Mouse (Mus musculus) activated CD4-positive, CD25-positive, alpha-beta regulatory T cell (primary cell): ENCODE results near the gene Lsm7. TPM values are rescaled to one million over a fixed set of nuclear protein-coding genes. Genes with fewer than 3 reads are reported as not detected.

Experiments
- polyA plus RNA-seq, 2 experiments: library from polyadenylated mRNA; unstranded; fragments of 100-300 nt; shearing (Covaris generic); gene quantifications; one replicate each; pipeline ENCODE4 v1.2.1; 2017

The Lsm7 gene
- polyA plus RNA-seq = 100 to 1,000 TPM; 151 to 243 TPM

DNA sequence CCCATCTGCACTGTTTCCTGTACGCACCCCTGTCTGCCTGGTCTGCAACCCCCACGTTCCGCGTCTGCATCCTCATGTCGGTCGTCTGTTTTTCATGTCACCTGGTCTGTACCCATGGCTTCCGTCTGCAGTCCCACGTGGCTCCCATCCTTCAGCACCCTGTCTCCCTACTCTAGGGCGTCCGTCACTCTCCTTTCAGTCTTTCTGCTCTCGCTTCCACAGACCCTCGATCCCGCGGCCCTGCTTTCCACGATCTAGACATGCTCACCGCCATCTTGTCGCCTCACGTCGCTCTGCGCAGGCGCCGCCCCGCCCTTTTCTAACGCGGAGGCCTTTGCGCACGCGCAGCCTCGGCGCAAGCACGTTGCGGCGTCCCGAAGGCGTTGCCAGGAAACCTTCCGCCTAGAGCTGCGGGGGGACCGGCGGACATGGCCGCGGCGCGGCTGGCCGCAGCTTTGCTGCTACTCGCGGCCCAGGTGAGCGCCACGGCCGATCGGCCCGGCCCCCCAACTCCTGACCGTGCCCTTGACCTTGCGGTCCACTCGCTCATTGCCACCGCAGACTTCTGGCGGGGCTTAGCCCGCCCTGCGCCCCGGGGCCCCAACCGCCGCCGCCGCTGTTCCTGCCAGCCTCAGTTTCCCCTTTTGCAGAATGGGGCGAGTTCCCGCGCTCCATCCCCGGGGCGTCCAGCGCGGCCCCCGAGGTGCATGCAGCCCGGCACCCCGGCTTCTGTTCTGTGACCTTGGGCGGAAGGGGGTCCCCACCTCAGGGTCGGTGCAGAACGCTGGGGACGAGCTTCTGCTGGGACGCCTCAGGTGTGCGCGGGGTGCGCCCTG, at the start of gene Lsm7, which contains the start of gene Sppl2b:
Gene Lsm7 (minus strand): TSS at position 297 of the 836 bp plus-strand sequence.
Gene Sppl2b (plus strand): TSS at position 363 of the 836 bp plus-strand sequence.

GRCm38 (mm10) chr10:80900318-80901247, 45.6 kb upstream of the Lsm7 start, which contains the start of gene Timm13:
TSS of gene Timm13 (minus strand) at chr10:80900969.

DNA sequence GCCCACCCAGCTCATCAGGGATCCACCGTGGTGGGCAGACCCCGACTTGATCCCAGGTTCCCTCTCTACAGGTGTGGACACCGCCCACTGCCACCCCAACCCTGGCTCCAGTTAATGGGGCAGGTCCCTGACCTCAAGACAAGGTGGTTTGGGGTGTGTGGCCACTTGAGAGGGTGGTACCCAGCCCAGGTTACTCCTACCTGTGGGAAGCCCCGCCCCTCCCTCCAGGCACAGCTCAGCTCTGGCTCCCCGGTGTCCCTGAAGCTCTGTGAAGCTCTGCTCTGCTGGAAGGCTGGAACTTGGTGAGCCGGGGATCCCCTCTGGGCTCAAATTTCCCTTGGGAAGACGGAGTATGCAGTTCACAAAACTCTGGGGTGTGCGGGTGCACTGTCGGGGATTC, 16.6 kb upstream of the Lsm7 start, which contains the start of gene Tmprss9:
Gene Tmprss9 (plus strand): TSS at position 268 of the 400 bp plus-strand sequence.

DNA sequence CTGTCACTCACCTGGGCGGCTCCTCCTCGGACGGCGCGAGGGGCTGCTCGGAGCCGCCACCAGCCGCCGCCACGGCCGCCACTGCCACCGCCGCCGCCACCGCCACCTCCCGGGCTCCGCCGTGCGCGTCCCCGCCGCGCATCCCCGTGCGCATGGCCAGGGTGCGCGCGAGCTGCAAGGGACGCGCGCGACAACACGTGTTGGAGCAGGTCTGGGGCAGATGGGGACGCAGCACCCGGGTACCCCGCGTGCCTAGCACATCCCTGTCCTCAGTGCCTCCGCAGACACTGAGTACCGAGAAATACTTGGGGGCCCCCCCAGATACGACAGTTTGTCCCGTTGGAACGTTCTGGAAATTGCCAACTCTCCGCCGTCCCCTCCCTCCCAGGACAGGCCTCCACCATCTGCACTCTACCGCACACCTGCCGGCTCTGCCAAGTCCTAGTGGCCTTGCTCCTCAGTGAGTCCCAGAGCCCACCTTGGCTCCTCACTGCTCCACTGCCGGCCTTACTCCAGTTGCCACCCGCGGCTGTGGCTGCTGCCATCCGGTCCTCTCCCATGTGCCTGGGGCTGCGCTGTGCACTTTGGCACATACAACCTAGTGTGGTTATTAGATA, 11.0 kb downstream of the Lsm7 start, which contains the start of gene Lingo3:
Gene Lingo3 (minus strand): TSS at position 109 of the 617 bp plus-strand sequence.

DNA sequence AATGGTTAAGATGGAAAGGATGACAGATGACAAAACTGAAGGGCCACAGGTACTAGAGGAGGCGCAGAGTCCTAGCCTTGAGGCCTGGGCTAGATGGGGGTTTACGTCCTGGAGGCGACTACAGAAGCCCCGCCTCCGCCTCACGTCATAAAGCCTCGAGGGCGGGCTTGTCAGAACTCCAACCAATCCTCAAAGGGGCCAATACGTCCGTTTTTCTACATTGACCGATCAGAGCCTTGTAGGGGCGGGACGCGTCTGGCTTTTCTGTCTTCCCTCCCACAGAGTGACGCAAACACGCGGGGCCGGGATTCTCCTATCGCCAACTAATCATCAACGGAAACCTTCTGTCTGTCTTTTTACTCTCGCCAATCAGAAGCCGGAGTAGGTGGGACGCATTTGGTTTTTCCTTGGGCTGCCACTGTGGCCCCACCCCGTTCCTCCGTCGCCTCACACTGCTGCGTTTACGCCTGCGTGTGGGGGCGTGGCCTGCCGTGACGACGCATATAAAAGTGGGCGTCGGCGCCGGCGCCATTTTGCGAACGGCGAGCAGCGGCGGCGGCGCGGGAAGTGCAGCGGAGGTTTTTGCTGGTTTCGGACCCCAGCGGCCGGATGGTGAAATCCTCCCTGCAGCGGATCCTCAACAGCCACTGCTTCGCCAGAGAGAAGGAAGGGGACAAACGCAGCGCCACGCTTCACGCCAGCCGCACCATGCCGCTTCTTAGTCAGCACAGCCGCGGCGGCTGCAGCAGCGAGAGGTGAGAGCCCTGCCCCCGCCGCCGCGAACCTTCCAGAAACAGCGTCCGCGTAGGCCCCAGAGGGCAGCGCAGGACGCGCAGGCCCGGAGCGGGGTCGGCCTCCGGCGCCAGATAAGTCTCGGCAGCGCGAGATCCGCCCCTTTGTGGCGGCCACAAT, 28.6 kb downstream of the Lsm7 start, which contains the start of gene Oaz1:
Gene Oaz1 (plus strand): TSS at position 506 of the 912 bp plus-strand sequence.

DNA sequence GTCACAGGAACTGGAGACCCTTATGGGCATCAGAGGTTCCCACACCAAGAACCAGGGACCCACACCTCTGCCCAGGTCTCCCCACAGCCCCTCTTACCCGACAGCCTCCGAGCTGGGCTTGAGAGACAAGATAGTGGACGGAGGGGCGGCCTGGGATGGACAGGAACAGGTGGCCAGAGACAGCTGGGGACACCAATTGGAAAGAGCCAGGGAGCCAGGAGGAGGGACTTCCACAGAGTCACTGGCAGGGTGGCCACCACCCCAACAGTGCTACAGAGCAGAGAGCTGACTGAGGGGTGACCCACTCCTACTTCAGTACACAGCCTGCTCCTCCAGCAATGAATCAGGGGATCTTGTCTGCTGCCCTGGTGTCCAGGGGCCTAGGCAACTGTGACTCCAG, 41.6 kb downstream of the Lsm7 start, which contains the start of gene Jsrp1:
Gene Jsrp1 (minus strand): TSS at position 133 of the 400 bp plus-strand sequence.

GRCm38 (mm10) chr10:80804916-80805315, 50.1 kb downstream of the Lsm7 start, which contains the start of gene Amh:
TSS of gene Amh (plus strand) at chr10:80805243.

Other genes with a start within 250 kb of the Lsm7 start
- 10 to 100 TPM in 1 of 2 experiments, 1 to 10 TPM in 1; 6.5 to 15.3 TPM for gene Gm49322, start 249.2 kb downstream of the Lsm7 start, polyA plus RNA-seq
- gene Csnk1g2, start 232.4 kb downstream of the Lsm7 start, polyA plus RNA-seq = 100 to 1,000 TPM; 228 to 252 TPM
- gene Btbd2, start 198.1 kb downstream of the Lsm7 start, polyA plus RNA-seq = 10 to 100 TPM; 20.1 to 27.7 TPM
- gene Mknk2, start 177.1 kb downstream of the Lsm7 start, polyA plus RNA-seq = 100 to 1,000 TPM; 110 to 242 TPM
- 100 to 1,000 TPM; 213 to 321 TPM for gene Mob3a, start 153.2 kb downstream of the Lsm7 start, polyA plus RNA-seq
- 100 to 1,000 TPM; 121 to 131 TPM for gene Izumo4, start 153.0 kb downstream of the Lsm7 start, polyA plus RNA-seq
- gene Ap3d1, start 112.9 kb downstream of the Lsm7 start, polyA plus RNA-seq = 10 to 100 TPM; 38.5 to 75.7 TPM
- gene Dot1l, start 100.0 kb downstream of the Lsm7 start, polyA plus RNA-seq = 10 to 100 TPM; 14.8 to 15.7 TPM
- 10 to 100 TPM; 64.0 to 79.5 TPM for gene Sf3a2, start 57.0 kb downstream of the Lsm7 start, polyA plus RNA-seq
- 100 to 1,000 TPM; 224 to 242 TPM for gene Plekhj1, start 56.6 kb downstream of the Lsm7 start, polyA plus RNA-seq
- not detected for gene Amh, start 50.0 kb downstream of the Lsm7 start, polyA plus RNA-seq
- gene Jsrp1, start 41.7 kb downstream of the Lsm7 start, polyA plus RNA-seq = under 1 TPM in 1 of 2 experiments, not detected in 1; 0.53 TPM
- 1,000 to 10,000 TPM; 2,247 to 2,345 TPM for gene Oaz1, start 28.6 kb downstream of the Lsm7 start, polyA plus RNA-seq
- gene Lingo3, start 11.2 kb downstream of the Lsm7 start, polyA plus RNA-seq = under 1 TPM in 1 of 2 experiments, not detected in 1; 0.21 TPM
- gene Sppl2b, start 66 bp upstream of the Lsm7 start, polyA plus RNA-seq = 10 to 100 TPM; 20.9 to 29.3 TPM
- gene Tmprss9, start 16.6 kb upstream of the Lsm7 start, polyA plus RNA-seq = under 1 TPM in 1 of 2 experiments, not detected in 1; 0.05 TPM
- gene Timm13, start 45.8 kb upstream of the Lsm7 start, polyA plus RNA-seq = 100 to 1,000 TPM; 213 to 220 TPM
- 10 to 100 TPM in 1 of 2 experiments, 1 to 10 TPM in 1; 7.6 to 12.9 TPM for gene Lmnb2, start 63.0 kb upstream of the Lsm7 start, polyA plus RNA-seq
- 10 to 100 TPM; 40.6 to 80.6 TPM for gene Gadd45b, start 74.9 kb upstream of the Lsm7 start, polyA plus RNA-seq
- gene Gng7, start 159.7 kb upstream of the Lsm7 start, polyA plus RNA-seq = under 1 TPM in 1 of 2 experiments, not detected in 1; 0.28 TPM
- gene Diras1, start 170.5 kb upstream of the Lsm7 start, polyA plus RNA-seq = under 1 TPM in 1 of 2 experiments, not detected in 1; 0.54 TPM
- gene Slc39a3, start 182.2 kb upstream of the Lsm7 start, polyA plus RNA-seq = 10 to 100 TPM; 13.9 to 14.7 TPM
- gene Sgta, start 205.0 kb upstream of the Lsm7 start, polyA plus RNA-seq = 10 to 100 TPM; 79.3 to 94.4 TPM
- gene Thop1, start 214.8 kb upstream of the Lsm7 start, polyA plus RNA-seq = 1 to 10 TPM; 6.0 to 8.7 TPM
- under 1 TPM in 1 of 2 experiments, not detected in 1; 0.22 TPM for gene Creb3l3, start 243.7 kb upstream of the Lsm7 start, polyA plus RNA-seq